Mouse (Mus musculus) retina, adult 2 months (tissue): Measurements from ENCODE around the gene Bach2.

Experiments
- DNase-seq: peaks from one replicate; pipeline ENCODE4 v3.0.0-alpha.2; 2012; ENCODE audit warnings: low read depth, low spot score

The Bach2 gene

DNA sequence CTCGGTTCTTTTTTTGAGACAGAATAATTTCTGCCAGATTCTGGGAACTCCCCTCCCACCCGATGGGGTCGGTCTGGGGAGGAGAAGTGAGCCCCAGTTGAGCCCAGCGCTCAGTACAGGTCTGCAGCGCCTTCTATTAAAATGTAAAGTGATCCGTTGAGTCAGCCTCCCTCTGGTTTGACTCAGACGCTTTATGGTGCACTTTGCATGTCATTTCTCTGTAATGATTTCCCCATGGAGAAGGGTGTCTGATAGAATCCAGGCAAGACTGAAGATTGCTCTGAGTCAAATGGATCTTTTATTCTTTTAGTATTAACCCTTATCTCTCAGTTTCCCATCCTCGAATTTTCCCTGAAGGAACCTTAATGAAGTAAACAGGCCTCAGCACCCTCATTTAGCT, 244.3 kb downstream of the Bach2 start:
- no peak for DNase-seq

DNA sequence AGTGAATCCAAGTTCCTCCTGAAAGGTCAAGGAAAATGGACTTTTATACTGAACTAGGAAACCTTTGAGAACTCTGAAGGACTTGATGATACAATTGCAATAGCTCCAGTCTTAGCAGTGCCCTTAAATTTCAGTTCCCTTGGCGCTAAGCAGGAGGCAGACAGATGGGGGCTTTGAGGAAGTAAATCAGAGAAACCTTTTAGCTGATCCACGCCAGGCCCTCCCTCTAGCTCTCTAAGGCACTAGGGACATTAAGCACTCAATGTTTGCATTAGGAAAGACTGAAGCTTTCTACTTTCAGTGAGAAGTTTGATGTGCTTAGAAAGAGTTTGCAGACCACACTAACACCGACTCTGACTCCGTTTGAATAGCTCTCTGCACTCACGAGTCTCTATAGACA, 247.2 kb downstream of the Bach2 start:
- DNase-seq, result no peak

DNA sequence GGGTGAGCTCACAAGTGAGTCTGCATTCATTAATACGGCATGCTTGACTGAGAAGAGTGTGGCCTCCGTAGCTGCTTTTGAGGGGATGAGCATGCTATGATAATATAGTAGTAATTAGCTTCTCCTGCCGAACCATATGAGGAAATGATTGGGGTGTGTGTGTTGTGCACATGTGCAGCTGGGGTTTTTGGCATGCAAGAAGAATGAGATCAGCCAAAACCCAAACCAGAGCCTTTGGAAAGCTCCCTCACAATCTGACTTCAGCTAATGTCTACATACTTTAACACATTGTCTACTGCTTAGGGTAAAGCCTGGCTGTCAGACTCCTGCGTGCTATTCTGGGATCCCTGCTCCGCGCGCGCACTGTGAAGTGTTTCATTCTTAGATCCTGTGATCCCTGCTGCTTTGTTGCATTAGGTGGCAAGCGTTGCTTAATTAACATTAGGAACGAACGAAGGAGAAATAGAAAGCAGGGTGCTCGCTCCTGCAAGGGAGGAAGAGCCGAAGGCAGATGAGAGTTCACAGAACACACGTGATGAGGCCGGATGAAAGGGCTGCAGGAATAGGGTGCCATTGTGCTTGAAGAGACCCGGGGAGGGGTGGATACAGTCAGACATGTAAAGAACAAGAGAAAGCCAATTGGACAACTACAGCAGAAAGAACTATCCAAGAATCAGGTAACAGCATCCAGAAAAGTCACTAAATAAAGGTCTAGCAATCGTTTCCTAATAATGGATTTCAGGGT, 248.2 kb downstream of the Bach2 start:
- no peak for DNase-seq

DNA sequence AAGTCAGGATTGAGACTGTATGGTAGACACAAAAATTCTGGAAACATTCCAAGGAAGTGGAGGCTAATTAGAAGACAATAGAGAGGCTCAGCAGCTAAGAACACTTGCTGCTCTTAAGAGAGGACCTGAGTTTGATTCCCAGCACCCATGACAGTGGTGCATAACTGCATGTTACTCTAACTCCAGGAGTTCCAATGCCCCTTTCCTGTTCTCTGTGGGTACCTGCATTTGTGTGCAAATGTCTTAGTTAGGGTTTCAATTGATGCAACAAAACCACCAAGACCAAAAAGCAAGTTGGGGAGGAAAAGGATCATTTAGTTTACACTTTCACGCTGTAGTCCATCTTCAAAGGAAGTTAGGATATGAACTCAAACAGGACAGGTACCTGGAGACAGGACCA, 250.6 kb downstream of the Bach2 start:
- DNase-seq, result no peak

DNA sequence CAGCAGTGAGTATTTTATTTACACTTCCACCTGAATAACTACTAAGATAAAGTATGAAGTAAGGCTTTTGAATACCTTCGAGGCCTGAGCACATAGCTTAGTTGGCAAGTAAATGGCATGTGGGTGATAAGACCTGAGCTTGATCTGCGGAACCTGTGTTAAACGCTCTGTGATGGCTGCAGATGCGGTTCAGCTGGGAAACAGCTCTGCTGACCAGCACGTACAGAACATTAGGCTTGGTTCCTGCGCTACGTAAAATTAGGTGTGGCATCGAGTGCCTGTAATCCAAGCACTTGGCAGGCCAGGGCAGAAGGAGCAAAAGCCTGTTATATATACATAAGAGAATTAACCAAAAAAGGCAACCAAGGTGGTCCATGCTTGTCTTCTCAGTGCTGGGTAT, 252.6 kb downstream of the Bach2 start:
- DNase-seq, result no peak

DNA sequence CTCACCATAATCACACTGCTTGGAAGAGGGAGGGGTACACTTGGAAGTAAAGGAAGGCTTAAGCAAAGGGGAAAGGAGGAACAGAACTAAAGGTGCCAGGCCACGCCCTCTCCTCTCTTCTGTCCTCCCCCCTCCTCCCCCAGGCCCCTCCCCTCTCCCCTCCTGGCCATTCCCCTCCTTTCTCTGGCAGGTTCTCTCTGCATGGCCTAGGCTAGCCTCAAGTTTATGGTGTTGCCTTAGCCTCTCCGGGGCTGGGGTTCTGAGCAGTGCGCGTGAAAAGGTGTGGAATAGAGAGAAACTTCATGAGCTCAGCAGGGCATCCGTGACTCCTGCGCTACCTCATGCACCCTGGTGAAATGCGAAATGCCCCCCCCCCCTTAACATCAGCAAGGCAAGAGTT, 254.2 kb downstream of the Bach2 start:
- no peak for DNase-seq

DNA sequence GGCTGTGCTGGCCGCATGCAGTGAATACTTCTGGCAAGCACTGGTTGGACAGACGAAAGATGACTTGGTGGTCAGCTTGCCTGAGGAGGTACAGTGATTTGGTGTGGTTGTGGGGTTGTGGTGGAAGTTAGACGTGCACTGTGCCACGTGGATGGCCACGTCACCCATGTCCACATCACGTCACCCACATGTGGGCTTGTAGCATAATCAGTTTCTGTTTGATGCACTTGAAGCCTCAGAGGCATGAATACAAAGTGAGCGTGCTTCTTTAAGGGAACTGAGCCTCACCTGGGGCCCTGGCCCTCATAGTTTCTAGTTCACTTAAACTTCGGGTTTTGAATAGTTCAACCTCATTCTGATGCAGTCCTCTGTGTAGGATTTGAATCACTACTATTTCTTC, 263.2 kb downstream of the Bach2 start:
- no peak for DNase-seq

DNA sequence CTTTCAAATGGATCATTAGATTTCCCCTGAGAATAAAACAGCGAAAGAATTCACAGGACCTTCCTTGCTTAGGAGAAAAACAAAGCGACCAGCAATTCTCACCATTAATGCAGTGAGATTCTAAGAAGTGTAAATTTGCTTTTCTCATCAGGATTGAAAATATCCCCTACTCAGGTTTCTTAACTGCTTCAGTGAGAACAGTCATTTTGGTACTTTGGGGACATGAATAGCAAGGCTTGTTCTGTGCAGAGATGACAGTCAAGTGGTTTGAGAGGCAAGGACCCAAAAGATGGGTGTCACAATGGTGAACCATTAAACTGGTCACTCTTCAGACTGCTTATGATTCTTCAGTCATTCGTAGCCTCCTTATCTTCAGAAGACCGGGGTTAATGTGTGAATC, 263.6 kb downstream of the Bach2 start:
- no peak for DNase-seq

DNA sequence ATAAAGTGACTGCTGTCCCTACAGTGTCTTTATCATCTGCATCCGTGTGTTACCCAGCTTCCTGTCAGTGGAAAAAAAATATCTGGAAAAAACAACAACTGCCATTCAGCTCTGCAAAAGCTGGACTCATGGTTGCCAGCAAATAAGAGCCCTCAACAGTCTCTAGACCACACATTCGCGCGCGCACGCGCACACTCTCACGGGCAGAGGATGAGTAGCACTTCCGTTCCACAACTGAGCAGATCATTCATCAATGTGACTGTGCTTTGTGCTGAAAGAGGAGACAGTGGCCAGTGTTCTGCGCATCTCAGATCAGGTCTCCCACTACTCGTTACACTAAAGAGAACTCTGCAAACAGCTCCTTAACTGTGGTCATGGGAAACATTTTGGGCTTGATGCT, 265.6 kb downstream of the Bach2 start:
- DNase-seq, result no peak

DNA sequence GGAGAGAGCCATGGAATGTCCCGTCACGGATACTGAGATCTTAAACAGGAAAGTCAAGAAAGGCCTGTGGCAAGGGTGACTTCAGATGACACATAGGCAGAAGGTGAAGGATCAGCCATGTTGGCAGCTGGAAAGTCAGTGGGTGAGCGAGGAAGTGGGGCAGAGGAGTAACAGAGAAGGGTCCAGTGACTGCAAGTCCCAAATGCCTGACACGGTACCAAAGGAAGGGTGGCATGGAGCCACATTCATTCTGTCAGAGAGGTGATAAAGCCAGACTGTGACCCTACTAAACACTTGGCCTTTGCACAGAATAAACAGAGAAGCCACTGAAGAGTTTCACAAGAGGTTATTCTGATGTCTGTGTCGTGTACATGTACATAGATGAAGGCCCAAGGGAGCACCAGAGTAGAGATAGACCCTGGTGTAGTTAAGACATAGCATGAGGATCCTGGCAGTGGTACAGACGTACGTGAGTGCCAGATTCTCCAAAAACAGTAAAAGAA, 267.8 kb downstream of the Bach2 start:
- no peak for DNase-seq

DNA sequence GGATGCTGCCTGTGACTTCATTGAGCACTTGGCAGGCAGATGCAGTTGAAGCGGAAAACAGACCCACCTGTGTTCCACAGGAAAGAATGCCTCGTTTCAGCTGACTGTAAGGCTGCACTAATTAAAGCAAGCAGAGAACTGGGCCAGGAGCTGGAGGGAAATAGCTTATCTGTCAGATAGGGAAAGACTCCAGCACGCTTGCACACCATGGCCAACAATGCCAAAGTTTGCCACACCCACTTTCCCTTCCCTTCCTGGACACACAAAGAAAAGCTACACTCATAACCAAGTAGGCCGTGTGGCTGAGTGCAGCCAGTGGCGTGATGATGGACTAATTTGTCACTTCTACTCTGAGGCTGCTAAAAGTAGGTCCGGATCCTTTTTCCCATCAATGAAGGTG, 268.4 kb downstream of the Bach2 start:
- DNase-seq, result no peak

DNA sequence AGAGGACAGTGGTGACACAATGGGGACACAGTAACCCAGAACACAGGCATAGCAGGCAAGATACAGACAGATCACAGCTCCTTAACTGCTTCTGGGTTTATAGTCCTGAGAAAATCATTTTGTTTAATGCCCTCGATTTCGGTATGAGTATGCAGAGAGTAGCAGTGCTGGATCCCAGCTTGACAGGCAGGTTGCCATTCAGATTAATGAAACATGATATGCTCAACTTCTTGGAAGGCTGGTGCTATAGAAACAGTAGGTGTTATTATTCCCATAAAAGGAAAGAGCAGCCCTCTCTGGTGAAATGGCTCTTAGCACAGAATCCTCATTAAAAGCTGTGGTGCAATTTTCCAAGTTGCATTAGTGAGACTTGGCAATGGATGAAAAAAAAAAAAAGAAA, 270.0 kb downstream of the Bach2 start:
- no peak for DNase-seq

DNA sequence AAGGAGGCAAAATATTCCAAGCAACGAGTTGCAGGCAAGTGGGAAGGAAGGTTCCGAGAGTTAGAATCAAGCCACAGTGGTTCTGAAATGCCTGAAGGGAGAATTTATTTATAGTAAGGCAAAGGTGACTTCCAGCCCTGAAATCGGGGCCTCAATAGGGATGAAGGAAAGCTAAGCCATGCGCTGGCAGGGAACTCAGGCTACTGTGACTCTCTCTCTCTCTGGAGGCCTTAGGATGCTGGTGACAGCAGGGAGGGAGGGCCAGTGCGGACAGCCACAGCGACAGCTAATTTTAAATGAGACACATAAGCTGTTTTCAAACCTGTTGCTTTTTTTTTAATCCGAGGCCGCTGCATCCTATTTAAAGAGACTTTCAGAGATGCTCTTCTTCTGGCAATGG, 270.4 kb downstream of the Bach2 start:
- no peak for DNase-seq

DNA sequence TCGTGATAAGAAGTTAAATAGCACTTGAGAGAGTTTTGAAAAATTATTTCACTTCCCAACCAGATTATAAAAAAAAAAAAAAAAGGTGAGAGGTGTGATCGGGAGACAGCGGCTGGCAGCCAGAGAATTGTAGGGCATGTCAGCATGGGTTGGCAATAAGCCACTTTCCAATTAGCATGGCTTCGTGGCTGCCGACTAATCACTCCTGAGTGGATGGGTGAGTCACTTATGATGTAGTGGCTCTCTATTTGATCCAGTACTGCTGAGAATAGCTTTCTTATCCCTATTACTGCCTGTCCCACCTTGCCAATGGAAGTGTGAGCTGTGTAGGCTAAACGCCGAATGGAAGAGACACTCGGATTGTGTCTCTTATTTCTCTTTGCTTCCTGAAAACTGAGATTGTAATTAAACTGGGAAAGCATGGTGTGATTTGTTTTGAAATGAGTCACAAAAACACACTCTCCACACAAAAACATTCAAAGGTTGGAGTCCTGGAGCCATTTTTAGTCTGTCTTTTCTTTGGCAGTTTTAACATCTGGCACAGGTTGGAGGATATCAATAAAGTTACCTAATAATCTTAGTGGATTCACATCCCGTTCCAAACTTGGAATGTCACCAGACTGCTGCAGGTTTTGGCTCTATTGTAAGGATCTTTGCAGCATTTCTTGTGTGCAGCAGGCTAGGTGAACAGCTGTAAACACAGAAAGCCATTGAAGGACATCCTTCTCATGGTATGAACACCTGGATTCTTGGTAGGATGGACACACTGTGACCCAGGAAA, 271.4 kb downstream of the Bach2 start:
- DNase-seq, result no peak

DNA sequence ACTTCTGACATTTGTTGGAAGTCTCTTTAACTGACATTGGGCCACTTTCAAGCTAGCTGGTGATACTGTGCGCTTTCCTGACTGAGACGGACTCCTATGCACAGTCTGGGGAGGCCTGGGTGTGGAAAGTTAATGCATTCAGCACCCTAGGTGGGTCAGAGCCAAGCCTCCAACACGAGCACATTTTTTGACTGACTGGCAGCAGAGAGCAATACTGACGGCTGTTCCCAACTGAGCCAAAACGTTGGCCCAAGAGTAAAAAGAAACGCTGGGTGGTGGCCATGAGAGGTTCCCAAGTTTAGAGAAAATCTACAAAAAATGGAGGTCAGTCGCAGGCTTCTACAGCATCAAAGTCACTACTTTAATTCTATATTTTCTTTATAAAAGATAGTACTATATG, 272.3 kb downstream of the Bach2 start:
- no peak for DNase-seq

DNA sequence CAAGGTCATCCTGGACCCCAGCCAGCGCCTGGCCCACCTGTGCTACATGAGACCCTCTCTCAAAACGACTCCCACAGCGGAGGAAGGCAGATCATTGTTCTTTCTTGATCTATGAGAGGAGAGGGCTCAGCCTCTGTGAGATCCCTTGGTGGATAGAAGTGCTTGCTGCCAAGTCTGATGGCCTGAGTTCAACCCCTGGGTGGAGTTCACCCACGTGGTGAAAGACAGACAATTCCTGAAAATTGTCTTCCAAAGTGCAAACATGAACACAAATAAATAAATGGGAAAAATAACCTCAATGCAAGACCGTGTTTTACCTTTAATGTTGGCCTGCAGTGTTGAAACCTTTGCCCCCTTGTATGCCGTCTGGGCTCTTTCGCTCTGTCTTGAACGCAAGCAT, 277.5 kb downstream of the Bach2 start:
- no peak for DNase-seq

DNA sequence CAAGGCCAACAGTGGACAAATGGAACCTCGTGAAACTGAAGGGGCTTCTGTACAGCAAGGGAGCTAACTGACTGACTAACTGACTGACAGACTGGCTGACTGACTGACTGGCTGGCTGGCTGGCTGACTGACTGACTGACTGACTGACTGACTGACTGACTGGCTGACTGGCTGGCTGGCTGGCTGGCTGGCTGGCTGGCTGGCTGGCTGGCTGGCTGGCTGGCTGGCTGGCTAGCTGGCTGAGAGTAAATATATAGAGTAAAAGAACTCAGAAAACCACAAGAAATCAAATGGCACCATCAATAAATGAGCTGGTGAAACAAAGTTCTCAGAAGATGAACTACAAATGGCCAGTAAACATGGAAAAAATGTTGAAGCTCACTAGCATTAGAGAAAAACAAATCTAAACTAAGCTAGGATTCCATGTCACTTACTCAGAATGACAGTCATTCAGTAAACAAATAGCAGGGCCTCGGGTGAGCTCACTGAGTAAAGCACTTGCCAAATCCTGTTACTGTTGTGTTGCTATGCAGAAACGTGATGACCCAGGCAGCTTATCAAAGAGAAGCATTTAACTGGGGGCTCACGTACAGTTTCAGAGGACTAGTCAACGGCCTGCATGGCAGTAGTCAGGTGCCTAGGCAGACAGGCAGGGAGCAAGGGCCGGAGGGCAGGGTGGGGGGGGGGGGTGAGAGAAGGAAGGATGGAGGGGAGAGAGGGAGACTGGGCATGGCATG, 280.4 kb downstream of the Bach2 start:
- DNase-seq, result no peak

DNA sequence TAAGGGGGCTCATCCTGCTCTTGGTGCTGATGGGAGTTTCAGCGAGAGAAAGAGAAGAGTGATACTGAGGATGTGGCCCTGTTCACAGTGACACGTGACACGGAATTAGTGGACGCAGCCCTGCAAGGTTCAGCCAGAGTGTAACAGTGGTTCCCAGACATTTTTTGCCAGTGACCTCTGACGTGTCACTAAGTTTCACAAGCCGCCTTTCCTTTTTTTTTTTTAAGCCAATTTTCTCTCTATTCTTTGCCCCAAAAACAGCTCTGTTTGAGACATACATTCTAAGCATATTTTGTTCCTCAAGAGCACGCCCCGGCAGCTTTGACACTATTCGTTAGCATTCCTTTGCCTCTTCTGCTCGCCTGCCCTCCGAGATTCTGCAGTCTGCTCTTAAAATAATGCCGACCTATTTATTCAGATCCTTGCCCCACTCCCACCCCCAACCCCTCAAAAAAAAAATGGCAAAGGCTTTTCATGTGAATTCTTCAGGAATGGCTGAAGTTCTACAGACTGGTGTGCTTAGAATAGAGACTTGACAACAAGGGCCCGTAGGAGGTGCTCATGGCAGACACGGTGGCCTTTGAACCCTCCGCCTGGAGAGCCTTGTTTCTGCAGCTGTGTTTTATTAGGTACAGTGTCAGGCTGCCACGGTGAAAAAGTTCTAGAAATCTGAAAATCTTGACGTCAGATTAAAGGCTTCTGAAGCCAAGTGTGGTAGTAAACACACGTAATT, 282.2 kb downstream of the Bach2 start:
- DNase-seq, result no peak

DNA sequence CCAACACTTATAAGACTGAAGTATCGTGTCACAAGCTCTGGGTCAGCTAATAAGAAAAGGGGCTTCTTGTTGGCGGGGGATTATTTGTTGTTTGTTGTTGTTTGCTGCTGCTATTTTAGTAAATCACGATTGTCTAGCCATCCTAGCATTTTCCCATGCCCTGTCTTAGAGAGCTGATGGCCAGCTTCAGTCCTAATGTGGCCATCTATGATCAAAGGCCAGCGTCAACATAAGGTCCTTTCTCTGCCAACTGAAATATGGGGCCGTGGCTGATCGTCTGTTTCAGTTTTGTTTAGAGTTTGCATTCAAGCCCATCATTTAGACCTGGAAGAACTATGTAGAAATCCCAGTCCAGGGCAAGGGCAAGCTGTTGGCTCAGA, 282.7 kb downstream of the Bach2 start:
- no peak for DNase-seq

DNA sequence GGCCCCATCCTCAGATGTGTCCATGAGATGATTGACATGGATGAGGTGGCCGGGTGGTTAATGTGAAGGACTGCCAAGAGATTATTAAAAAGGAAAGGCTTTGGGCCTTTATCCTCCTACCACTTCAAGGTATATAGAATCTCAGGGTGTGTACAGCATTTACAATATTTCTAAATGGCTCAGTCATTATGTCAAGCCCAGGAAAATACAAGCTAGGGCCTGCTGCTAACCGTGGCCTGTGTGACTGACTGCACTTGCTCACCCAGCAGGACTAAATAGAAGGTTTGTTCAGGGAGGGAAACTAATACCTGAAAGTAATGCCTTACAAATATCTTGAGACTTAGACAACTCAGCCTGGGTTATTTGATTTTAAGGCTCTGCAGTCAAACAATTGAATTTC, 283.4 kb downstream of the Bach2 start:
- no peak for DNase-seq

DNA sequence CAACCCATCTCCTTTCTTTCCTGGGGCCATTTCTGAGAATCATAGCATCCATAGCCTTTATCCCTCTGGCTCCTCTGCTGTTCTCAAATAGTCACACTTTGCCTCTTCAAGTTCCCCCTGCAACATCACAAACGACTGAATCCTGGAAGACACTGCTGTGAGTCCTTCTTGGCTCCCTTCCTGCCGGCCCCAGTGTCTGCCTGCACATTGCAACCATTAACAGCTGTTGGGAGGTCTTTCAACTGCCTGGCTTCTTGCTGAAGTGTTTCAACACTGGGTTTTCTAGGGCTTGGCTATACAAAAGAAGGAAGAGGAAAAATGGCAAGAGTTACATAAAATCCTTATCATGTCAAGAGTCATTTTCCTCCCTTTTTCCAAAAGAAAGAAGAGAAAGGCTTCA, 285.7 kb downstream of the Bach2 start:
- no peak for DNase-seq

DNA sequence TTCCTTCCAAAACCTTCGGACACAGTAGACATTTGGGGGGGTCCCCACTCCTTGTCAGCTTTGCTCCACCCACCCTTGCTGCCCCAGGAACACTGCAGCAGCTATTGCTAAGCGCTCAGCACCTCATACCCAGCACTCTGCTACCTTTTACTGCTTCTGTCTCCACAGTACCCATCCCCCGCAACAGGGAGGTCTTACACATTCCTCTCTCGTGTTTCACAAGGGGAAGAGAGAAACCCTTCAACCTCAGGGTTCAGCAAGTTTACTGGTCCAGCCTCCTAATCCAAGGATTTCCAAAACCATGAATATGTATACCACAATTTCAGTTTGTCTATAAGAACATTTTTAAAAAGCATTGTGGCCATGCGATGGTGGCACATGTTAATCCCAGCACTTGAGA, 286.4 kb downstream of the Bach2 start:
- DNase-seq, result no peak
